Mouse (Mus musculus) right cerebral cortex, postnatal 14 days (tissue): ENCODE data around the gene Serpinh1.
A peak's percentile ranks its signal among the peaks of the same experiment; 100 is the strongest.
"Not testable (repeated sequence)": the region's sequence is repeated elsewhere in the genome, so short reads cannot be mapped to it uniquely, and the experiment has no call there.

Source experiments
- DNase-seq: peaks from one replicate; pipeline ENCODE4 v3.0.0; 2022

Serpinh1 gene

GRCm38 (mm10) chr7:99352526-99353400 is at the start of gene Serpinh1:
Gene Serpinh1, minus strand, starts transcription at chr7:99353239.
- DNase-seq, result peak; percentile 34

- no peak for DNase-seq
Measured at GRCm38 (mm10) chr7:99402477-99402876, 49.4 kb upstream of the Serpinh1 start.

- DNase-seq, result no peak
Measured at GRCm38 (mm10) chr7:99401373-99401772, 48.3 kb upstream of the Serpinh1 start.

GRCm38 (mm10) chr7:99396994-99397659 is 44.1 kb upstream of the Serpinh1 start:
- no peak for DNase-seq

- no peak for DNase-seq
Measured at GRCm38 (mm10) chr7:99395908-99396616, 43.0 kb upstream of the Serpinh1 start.

GRCm38 (mm10) chr7:99395385-99395784 is 42.3 kb upstream of the Serpinh1 start:
- DNase-seq, result no peak

- DNase-seq, result peak; percentile 43
Measured at GRCm38 (mm10) chr7:99393711-99394325, 40.8 kb upstream of the Serpinh1 start.

GRCm38 (mm10) chr7:99392696-99393095 is 39.7 kb upstream of the Serpinh1 start:
- DNase-seq, result no peak

- DNase-seq, result peak; percentile 34
Measured at GRCm38 (mm10) chr7:99390559-99390958, 37.5 kb upstream of the Serpinh1 start.

GRCm38 (mm10) chr7:99387356-99387755 is 34.3 kb upstream of the Serpinh1 start:
- no peak for DNase-seq

GRCm38 (mm10) chr7:99386811-99387210 is 33.8 kb upstream of the Serpinh1 start:
- DNase-seq, result no peak

GRCm38 (mm10) chr7:99386030-99386429 is 33.0 kb upstream of the Serpinh1 start:
- DNase-seq, result no peak

GRCm38 (mm10) chr7:99384101-99384611 is 31.1 kb upstream of the Serpinh1 start:
- DNase-seq, result no peak

- no peak for DNase-seq
Measured at GRCm38 (mm10) chr7:99383246-99383645, 30.2 kb upstream of the Serpinh1 start.

GRCm38 (mm10) chr7:99382088-99383000 is 29.3 kb upstream of the Serpinh1 start:
- no peak for DNase-seq

GRCm38 (mm10) chr7:99381214-99382087 is 28.4 kb upstream of the Serpinh1 start, which contains the start of gene Gdpd5:
Gene Gdpd5, plus strand, starts transcription at chr7:99381414.
- peak; percentile 100 for DNase-seq

GRCm38 (mm10) chr7:99380491-99381213 is 27.6 kb upstream of the Serpinh1 start:
- peak; percentile 55 for DNase-seq

- DNase-seq, result no peak
Measured at GRCm38 (mm10) chr7:99378870-99379269, 25.8 kb upstream of the Serpinh1 start.

GRCm38 (mm10) chr7:99375455-99375854 is 22.4 kb upstream of the Serpinh1 start:
- peak; percentile 82 for DNase-seq

GRCm38 (mm10) chr7:99374325-99374724 is 21.3 kb upstream of the Serpinh1 start:
- DNase-seq, result not testable (repeated sequence)
